Mouse (Mus musculus): Measurements from ENCODE around the gene Prdx6. TPM values are rescaled to one million over a fixed set of nuclear protein-coding genes. Genes with fewer than 3 reads are reported as not detected.
A peak's percentile ranks its signal among the peaks of the same experiment; 100 is the strongest.
"Not testable (repeated sequence)": the region's sequence is repeated elsewhere in the genome, so short reads cannot be mapped to it uniquely, and the experiment has no call there.

Prdx6 gene
- polyA plus RNA-seq, 1 experiment from 2014 or later = 529 TPM

DNA sequence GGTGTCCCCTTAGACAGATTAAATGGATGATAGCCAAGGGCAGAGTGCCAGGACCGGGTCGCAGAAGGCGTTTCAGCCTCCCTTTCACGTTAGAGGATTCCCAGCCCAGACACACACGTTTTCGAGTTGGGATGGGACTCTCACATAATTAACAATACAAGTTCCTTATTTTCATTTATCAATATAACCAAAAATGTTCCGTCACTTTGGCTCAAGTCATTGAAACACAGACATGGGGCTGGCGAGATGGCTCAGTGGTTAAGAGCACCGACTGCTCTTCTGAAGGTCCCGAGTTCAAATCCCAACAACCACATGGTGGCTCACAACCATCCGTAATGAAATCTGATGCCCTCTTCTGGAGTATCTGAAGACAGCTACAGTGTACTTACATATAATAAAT is 54.7 kb downstream of the Prdx6 start:
- Histone ChIP-seq H3K4me3 (peak overlapping the region; percentile 41), H3K4me2 (peak overlapping the region; percentile 62)
- ATAC-seq (ENCODE audit: borderline replicate concordance, extremely low read depth, low FRiP score, low TSS enrichment); H3K9ac ChIP-seq; H3K36me3 ChIP-seq; H3K4me1 ChIP-seq; H3K27ac ChIP-seq; H3K9me3 ChIP-seq; H3K27me3 ChIP-seq: not testable (repeated sequence)
- 42% methylated on average over 11 of the region's 11 CpGs for WGBS

GRCm38 (mm10) chr1:161195541-161196351 is 55.3 kb downstream of the Prdx6 start:
- Histone ChIP-seq H3K9ac (peak overlapping the region; percentile 36), H3K27ac (peak overlapping the region; percentile 64), H3K4me1 (peaks cover 9% of the 10 kb centered on the region; the same call in 1 of the 2 replicates), H3K27me3 (peaks cover 7% of the 10 kb centered on the region; the same call in 1 of the 2 replicates), H3K9me3 (no peaks in the 10 kb centered on the region), H3K36me3 (no peaks in the 10 kb centered on the region), H3K4me2 (peak overlapping the region; percentile 62), H3K4me3 (peak overlapping the region; percentile 41)
- WGBS = under 1% methylated on average over 16 of the region's 16 CpGs
- peak; percentile 96 for ATAC-seq (ENCODE audit: borderline replicate concordance, extremely low read depth, low FRiP score, low TSS enrichment)

DNA sequence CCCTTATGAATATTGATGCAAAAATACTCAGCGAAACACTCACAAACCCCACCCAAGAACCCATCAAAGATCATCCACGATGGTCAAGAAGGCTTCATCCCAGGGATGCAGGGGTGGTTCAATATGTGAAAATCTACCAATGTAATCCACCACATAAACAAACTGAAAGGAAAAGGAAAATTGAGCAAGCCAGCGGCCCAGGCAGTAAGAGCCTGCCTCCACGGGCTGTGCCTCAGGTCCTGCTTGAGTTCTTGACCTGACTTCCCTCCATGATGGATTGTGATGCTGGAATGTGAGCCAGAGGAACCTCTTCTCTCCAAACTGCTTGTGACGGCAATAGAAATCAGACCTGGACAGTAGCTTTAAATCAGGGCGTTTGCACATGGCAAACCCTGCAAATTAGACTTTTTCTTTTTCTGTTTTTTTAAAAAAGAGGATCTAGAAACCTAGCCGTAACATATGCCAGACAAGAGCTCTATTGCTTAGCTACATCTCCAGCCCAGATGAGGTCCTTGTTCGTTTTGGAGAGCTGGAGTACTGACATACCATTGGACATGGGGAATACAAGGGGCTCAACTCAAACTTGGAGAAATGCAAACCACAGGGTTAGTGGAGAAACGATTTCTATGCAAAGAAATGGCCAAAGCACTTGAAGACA is 60.6 kb downstream of the Prdx6 start:
- no peaks in the 10 kb centered on the region for H3K36me3 ChIP-seq
- ATAC-seq (ENCODE audit: borderline replicate concordance, extremely low read depth, low FRiP score, low TSS enrichment) = no peak
- no peaks in the 10 kb centered on the region for H3K9me3 ChIP-seq
- peaks cover 6% of the 10 kb centered on the region; the same call in 1 of the 2 replicates for H3K4me1 ChIP-seq
- H3K4me2 ChIP-seq = no peak overlapping the region
- H3K9ac ChIP-seq = no peak overlapping the region
- peaks cover 7% of the 10 kb centered on the region; the same call in 1 of the 2 replicates for H3K27me3 ChIP-seq
- no peak overlapping the region for H3K4me3 ChIP-seq
- 65% methylated on average over 9 of the region's 9 CpGs for WGBS
- H3K27ac ChIP-seq = no peak overlapping the region

Other genes starting within 250 kb of the Prdx6 start
- gene Zbtb37, start 216.4 kb downstream of the Prdx6 start, polyA plus RNA-seq (2015; fragmentation: Nextera tagmentation; extraction: Ambion mirVana) = 8.1 and 9.0 TPM in 2 replicates
- 34.3 and 35.1 TPM in 2 replicates for gene Dars2, start 180.6 kb downstream of the Prdx6 start, polyA plus RNA-seq (2015; fragmentation: Nextera tagmentation; extraction: Ambion mirVana)
- gene Cenpl, start 180.5 kb downstream of the Prdx6 start, polyA plus RNA-seq (2015; fragmentation: Nextera tagmentation; extraction: Ambion mirVana) = 35.4 and 35.9 TPM in 2 replicates
- 15.9 and 16.0 TPM in 2 replicates for gene Klhl20, start 119.7 kb downstream of the Prdx6 start, polyA plus RNA-seq (2015; fragmentation: Nextera tagmentation; extraction: Ambion mirVana)
- gene Ankrd45, start 108.5 kb downstream of the Prdx6 start, polyA plus RNA-seq (2015; fragmentation: Nextera tagmentation; extraction: Ambion mirVana) = 0.83 and 1.0 TPM in 2 replicates
- not detected in 2 replicates for gene Tex50, start 91.9 kb downstream of the Prdx6 start, polyA plus RNA-seq (2015; fragmentation: Nextera tagmentation; extraction: Ambion mirVana)
- gene Tnfsf4, start 144.2 kb upstream of the Prdx6 start, polyA plus RNA-seq (2015; fragmentation: Nextera tagmentation; extraction: Ambion mirVana) = not detected in 2 replicates
- gene Tnfsf18, start 243.4 kb upstream of the Prdx6 start, polyA plus RNA-seq (2015; fragmentation: Nextera tagmentation; extraction: Ambion mirVana) = 0.09 TPM in 1 of 2 replicates, not detected in the other